Mouse (Mus musculus) hindbrain, postnatal 0 days (tissue): ENCODE results near the gene Nfe2l2. TPM values are rescaled to one million over a fixed set of nuclear protein-coding genes. Genes with fewer than 3 reads are reported as not detected.
"Not testable (repeated sequence)": the region's sequence is repeated elsewhere in the genome, so short reads cannot be mapped to it uniquely, and the experiment has no call there.

Experiments used
- ATAC-seq: fragments of 200-750 bp; cut with Nextera tagmentation; 2 replicates; pipeline ENCODE4 v1.8.0; 2017; ENCODE audit warnings: mild to moderate bottlenecking, moderate TSS enrichment, moderate library complexity
- DNase-seq: peaks from one replicate; pipeline ENCODE4 v3.0.0-alpha.2; 2015; ENCODE audit warnings: low spot score
- H3K27ac ChIP-seq: fragments of 300-500 bp; sonication (generic); 2 replicates; pipeline ENCODE4 v1.5.1; 2014; ENCODE audit warnings: mild to moderate bottlenecking
- H3K27me3 ChIP-seq: fragments of 300-500 bp; sonication (generic); 2 replicates; pipeline ENCODE4 v1.6.1; 2014; ENCODE audit warnings: low read length, mixed read lengths; ENCODE audit not compliant: insufficient read depth
- H3K36me3 ChIP-seq: fragments of 300-500 bp; sonication (generic); 2 replicates; pipeline ENCODE4 v1.6.1; 2014; ENCODE audit warnings: low read length, mixed read lengths; ENCODE audit not compliant: insufficient read depth
- H3K4me1 ChIP-seq: fragments of 300-500 bp; sonication (generic); 2 replicates; pipeline ENCODE4 v1.6.1; 2014; ENCODE audit warnings: antibody characterized with exemption, low read length, mixed read lengths; ENCODE audit not compliant: insufficient read depth
- H3K4me2 ChIP-seq: fragments of 300-500 bp; sonication (generic); 2 replicates; pipeline ENCODE4 v1.6.1; 2014; ENCODE audit warnings: low read depth, mild to moderate bottlenecking, low read length, moderate library complexity, mixed read lengths
- H3K4me3 ChIP-seq: fragments of 300-500 bp; sonication (generic); 2 replicates; pipeline ENCODE4 v1.5.1; 2014; ENCODE audit warnings: low read length
- H3K9ac ChIP-seq: fragments of 300-500 bp; sonication (generic); replicated peaks from 2 replicates; pipeline ENCODE4 v1.6.1; 2014; ENCODE audit warnings: mild to moderate bottlenecking, low read length, moderate library complexity, mixed read lengths
- H3K9me3 ChIP-seq: fragments of 300-500 bp; sonication (generic); 2 replicates; pipeline ENCODE4 v1.6.1; 2016; ENCODE audit warnings: low read length, mixed read lengths
- CTCF ChIP-seq: IDR thresholded peaks from 2 replicates; pipeline ENCODE4 v1.5.1; 2016; ENCODE audit warnings: antibody characterized with exemption, control low read depth, low read depth
- WGBS: fragments of 180-500 bp; shearing (Covaris S2); extraction: QIAGEN DNeasy Blood & Tissue Kit; methylation state at CpG from one replicate; pipeline ENCODE4 v1.1.7; 2014; 5-methylcytosine and 5-hydroxymethylcytosine counted together
- polyA plus RNA-seq: library from polyadenylated mRNA; unstranded; fragments of >200 nt; fragmentation: Nextera tagmentation; extraction: Ambion mirVana; gene quantifications from 2 replicates; pipeline ENCODE4 v1.2.1, GENCODE M21; 2015
- total RNA-seq: library from RNA; depleted of rRNA; stranded (reverse); fragments of >200 nt; gene quantifications from 2 replicates; pipeline ENCODE4 v1.2.3, GENCODE M21; 2014

The Nfe2l2 gene
- total and polyA plus RNA-seq, 2 experiments from 2014 or later: 11.6 to 17.0 TPM

- no peak for TF ChIP-seq CTCF
- Histone ChIP-seq H3K27ac (no peak overlapping the region), H3K36me3 (no peaks in the 10 kb centered on the region), H3K27me3 (no peaks in the 10 kb centered on the region), H3K9ac (no peak overlapping the region), H3K4me1 (no peaks in the 10 kb centered on the region), H3K4me2 (no peak overlapping the region), H3K4me3 (no peak overlapping the region), H3K9me3 (no peaks in the 10 kb centered on the region)
- ATAC-seq (no peak), DNase-seq (no peak)
Measured at GRCm38 (mm10) chr2:75637361-75637760, 67.1 kb downstream of the Nfe2l2 start.

- not testable (repeated sequence) for H3K4me3 ChIP-seq, H3K36me3 ChIP-seq, H3K27me3 ChIP-seq, H3K9me3 ChIP-seq, H3K4me2 ChIP-seq, H3K27ac ChIP-seq, ATAC-seq, H3K9ac ChIP-seq, DNase-seq, H3K4me1 ChIP-seq
- 92% methylated on average over 2 of the region's 2 CpGs for WGBS
Measured at GRCm38 (mm10) chr2:75637055-75637304, 67.5 kb downstream of the Nfe2l2 start.

- no peaks in the 10 kb centered on the region for H3K4me1 ChIP-seq
- no peak overlapping the region for H3K4me2 ChIP-seq
- no peak overlapping the region for H3K4me3 ChIP-seq
- ATAC-seq (no peak), DNase-seq (no peak)
- no peak overlapping the region for H3K9ac ChIP-seq
- WGBS: 65% methylated on average over 6 of the region's 6 CpGs
- H3K27me3 ChIP-seq: no peaks in the 10 kb centered on the region
- H3K9me3 ChIP-seq: no peaks in the 10 kb centered on the region
- no peaks in the 10 kb centered on the region for H3K36me3 ChIP-seq
- H3K27ac ChIP-seq: no peak overlapping the region
- no peak; the same call in 1 of the 2 replicates for TF ChIP-seq CTCF
Measured at GRCm38 (mm10) chr2:75636261-75637054, 68.0 kb downstream of the Nfe2l2 start.

GRCm38 (mm10) chr2:75634431-75634830, 70.0 kb downstream of the Nfe2l2 start:
- WGBS: 89% methylated on average over 14 of the region's 14 CpGs
- not testable (repeated sequence) for ATAC-seq, H3K4me1 ChIP-seq

GRCm38 (mm10) chr2:75633784-75634183, 70.7 kb downstream of the Nfe2l2 start:
- Histone ChIP-seq H3K27ac (no peak overlapping the region), H3K36me3 (no peaks in the 10 kb centered on the region), H3K4me2 (no peak overlapping the region), H3K9ac (no peak overlapping the region), H3K9me3 (no peaks in the 10 kb centered on the region), H3K4me3 (no peak overlapping the region), H3K27me3 (no peaks in the 10 kb centered on the region), H3K4me1 (no peaks in the 10 kb centered on the region)
- no peak for TF ChIP-seq CTCF
- WGBS: 75% methylated on average over 5 of the region's 5 CpGs
- DNase-seq (no peak), ATAC-seq (no peak)

More at GRCm38 (mm10) chr2:75634431-75634830, 70.0 kb downstream of the Nfe2l2 start:
- H3K4me2 ChIP-seq, H3K9me3 ChIP-seq, H3K36me3 ChIP-seq, H3K4me3 ChIP-seq, H3K27ac ChIP-seq, H3K27me3 ChIP-seq, H3K9ac ChIP-seq, DNase-seq: not testable (repeated sequence)

GRCm38 (mm10) chr2:75633381-75633780, 71.1 kb downstream of the Nfe2l2 start:
- Histone ChIP-seq H3K27me3 (no peaks in the 10 kb centered on the region), H3K9ac (no peak overlapping the region), H3K4me3 (no peak overlapping the region), H3K9me3 (no peaks in the 10 kb centered on the region), H3K4me1 (no peaks in the 10 kb centered on the region), H3K27ac (no peak overlapping the region), H3K4me2 (no peak overlapping the region), H3K36me3 (no peaks in the 10 kb centered on the region)
- WGBS: 78% methylated on average over 6 of the region's 6 CpGs
- no peak for DNase-seq
- ATAC-seq: no peak
- no peak for TF ChIP-seq CTCF

GRCm38 (mm10) chr2:75632721-75633181, 71.7 kb downstream of the Nfe2l2 start:
- ATAC-seq: no peak

More at GRCm38 (mm10) chr2:75632721-75633181, 71.7 kb downstream of the Nfe2l2 start:
- H3K27ac ChIP-seq: no peak overlapping the region
- no peak for DNase-seq
- H3K4me2 ChIP-seq: no peak overlapping the region
- no peak overlapping the region for H3K9ac ChIP-seq
- no peak overlapping the region for H3K4me3 ChIP-seq
- H3K27me3 ChIP-seq: no peaks in the 10 kb centered on the region
- no peaks in the 10 kb centered on the region for H3K9me3 ChIP-seq
- 93% methylated on average over 12 of the region's 12 CpGs for WGBS
- no peaks in the 10 kb centered on the region for H3K36me3 ChIP-seq
- H3K4me1 ChIP-seq: no peaks in the 10 kb centered on the region
- TF ChIP-seq CTCF: no peak
